Mouse (Mus musculus) testis, postnatal 10 days (tissue): ENCODE measurements around the gene Pkd1.

Experiments
- DNase-seq: peaks from one replicate; pipeline ENCODE4 v3.0.0; 2021; ENCODE audit warnings: low spot score

Pkd1 gene

GRCm38 (mm10) chr17:24549618-24550415 lies at the start of gene Pkd1:
TSS of gene Pkd1 (plus strand) at chr17:24549834.
- DNase-seq = peak; percentile 99

- DNase-seq = no peak
Measured at GRCm38 (mm10) chr17:24502208-24502607, 47.4 kb upstream of the Pkd1 start.

- DNase-seq = no peak
Measured at GRCm38 (mm10) chr17:24504085-24504484, 45.5 kb upstream of the Pkd1 start.

- DNase-seq = no peak
Measured at GRCm38 (mm10) chr17:24505286-24505955, 44.2 kb upstream of the Pkd1 start.

GRCm38 (mm10) chr17:24506332-24507070 lies 43.1 kb upstream of the Pkd1 start:
- peak; percentile 60 for DNase-seq

GRCm38 (mm10) chr17:24507129-24507664 lies 42.4 kb upstream of the Pkd1 start:
- no peak for DNase-seq

GRCm38 (mm10) chr17:24507806-24508460 lies 41.7 kb upstream of the Pkd1 start:
- no peak for DNase-seq

GRCm38 (mm10) chr17:24513609-24514008 lies 36.0 kb upstream of the Pkd1 start:
- peak; percentile 79 for DNase-seq

GRCm38 (mm10) chr17:24514270-24515257 lies 35.1 kb upstream of the Pkd1 start:
- DNase-seq = no peak

GRCm38 (mm10) chr17:24520450-24520849 lies 29.2 kb upstream of the Pkd1 start:
- no peak for DNase-seq

GRCm38 (mm10) chr17:24524734-24525133 lies 24.9 kb upstream of the Pkd1 start:
- no peak for DNase-seq

GRCm38 (mm10) chr17:24527315-24527714 lies 22.3 kb upstream of the Pkd1 start:
- DNase-seq = no peak

GRCm38 (mm10) chr17:24527723-24528559 lies 21.7 kb upstream of the Pkd1 start, which contains the start of gene Traf7:
TSS of gene Traf7 (minus strand) at chr17:24527938.
- peak; percentile 90 for DNase-seq

GRCm38 (mm10) chr17:24528560-24528918 lies 21.1 kb upstream of the Pkd1 start:
- DNase-seq = no peak

- DNase-seq = peak; percentile 80
Measured at GRCm38 (mm10) chr17:24529007-24529451, 20.6 kb upstream of the Pkd1 start.

GRCm38 (mm10) chr17:24529883-24530282 lies 19.8 kb upstream of the Pkd1 start:
- DNase-seq = peak; percentile 40

GRCm38 (mm10) chr17:24530361-24531050 lies 19.1 kb upstream of the Pkd1 start:
- peak; percentile 42 for DNase-seq

GRCm38 (mm10) chr17:24531064-24531463 lies 18.6 kb upstream of the Pkd1 start:
- no peak for DNase-seq

- DNase-seq = no peak
Measured at GRCm38 (mm10) chr17:24532045-24532444, 17.6 kb upstream of the Pkd1 start.
